Mouse (Mus musculus) heart, adult 2 months (tissue): ENCODE data around the gene Igfbp6.

Source experiments
- CTCF ChIP-seq: fragments of 200-600 bp; IDR thresholded peaks from 2 replicates; pipeline ENCODE4 v1.8.1; 2022; ENCODE audit warnings: antibody characterized with exemption, mild to moderate bottlenecking, moderate library complexity
- EP300 ChIP-seq: fragments of 200-500 bp; IDR thresholded peaks from 2 replicates; pipeline ENCODE4 v1.6.1; 2011; ENCODE audit warnings: low read depth, low read length, control low read depth; ENCODE audit not compliant: insufficient read depth
- POLR2A ChIP-seq: fragments of 200-500 bp; IDR thresholded peaks from 2 replicates; pipeline ENCODE4 v1.6.1; 2011; ENCODE audit warnings: mild to moderate bottlenecking, low read depth, low read length, control low read depth; ENCODE audit not compliant: insufficient read depth

DNA sequence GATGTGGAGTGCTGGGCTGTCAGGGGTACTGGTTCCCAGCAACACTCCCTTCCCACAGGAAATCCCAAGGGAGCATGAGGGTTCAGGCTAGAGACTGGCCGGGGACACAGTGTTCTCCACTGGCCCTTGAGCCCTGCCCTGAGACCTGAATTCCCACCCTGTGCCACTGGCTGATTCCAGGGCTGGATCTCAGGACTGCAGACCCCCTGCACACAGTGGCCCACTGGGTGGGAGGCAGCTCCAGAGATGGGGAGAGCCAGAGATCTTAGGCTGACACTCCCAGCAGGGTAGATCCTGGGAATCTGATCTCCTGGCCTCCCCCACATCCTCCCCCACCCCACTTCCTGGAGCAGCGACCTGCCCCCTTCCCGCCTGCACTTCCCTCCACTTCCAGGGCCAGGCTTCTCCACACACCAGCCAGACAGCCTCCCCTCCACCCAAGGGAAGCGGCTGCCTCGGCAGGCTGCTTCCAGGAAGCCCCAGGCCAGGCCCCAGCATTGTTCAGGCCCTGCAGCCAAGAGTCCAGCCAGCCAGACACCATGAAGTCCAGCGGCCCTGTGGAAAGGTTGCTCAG lies 41.5 kb upstream of the Igfbp6 start:
- TF ChIP-seq CTCF (no peak), POLR2A (peak; percentile 85), EP300 (peak; percentile 74; the same call in 1 of the 2 replicates)
